Mouse (Mus musculus): ENCODE results near the gene Myo15b.

DNA sequence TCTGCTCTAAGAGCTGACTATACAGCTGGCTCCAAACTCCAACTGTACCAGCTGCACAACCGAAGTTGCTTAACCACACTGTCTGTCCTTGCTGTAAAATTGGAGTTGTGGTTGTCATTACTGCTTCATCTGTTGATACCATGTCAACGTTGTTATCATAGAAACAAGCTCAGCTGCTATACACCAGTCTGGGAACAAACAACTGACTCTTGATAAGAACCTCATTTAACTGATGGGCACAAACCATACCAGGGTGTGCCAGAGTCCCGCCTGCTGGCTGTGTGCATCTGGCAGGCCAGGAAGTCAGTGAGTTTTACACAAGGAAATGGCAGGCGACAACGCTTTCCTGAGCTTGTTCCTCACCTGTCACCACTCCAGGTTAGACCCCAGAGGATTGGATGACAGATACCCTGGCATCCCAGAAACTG is 52.9 kb downstream of the Myo15b start:
- TF ChIP-seq CTCF (IDR thresholded peaks at IDR 0.05) (no peak), POLR2A (IDR thresholded peaks at IDR 0.05; ENCODE audit: insufficient read depth, low read depth, low read length) (no peak)
